Mouse (Mus musculus) embryonic facial prominence, embryonic 13.5 days (tissue): ENCODE data around the gene Bcar3. TPM values are rescaled to one million over a fixed set of nuclear protein-coding genes. Genes with fewer than 3 reads are reported as not detected.

Experiments
- ATAC-seq: fragments of 200-750 bp; cut with Nextera tagmentation; 2 replicates; pipeline ENCODE4 v1.8.0; 2017; ENCODE audit warnings: low read depth; ENCODE audit not compliant: insufficient number of reproducible peaks, insufficient read depth, low FRiP score, low TSS enrichment
- H3K27ac ChIP-seq: fragments of 300-500 bp; sonication (generic); 2 replicates; pipeline ENCODE4 v1.5.1; 2015; ENCODE audit warnings: moderate library complexity, mild to moderate bottlenecking, inconsistent platforms
- H3K27me3 ChIP-seq: fragments of 300-500 bp; sonication (generic); 2 replicates; pipeline ENCODE4 v1.6.1; 2015; ENCODE audit warnings: mild to moderate bottlenecking, inconsistent platforms
- H3K36me3 ChIP-seq: fragments of 300-500 bp; sonication (generic); 2 replicates; pipeline ENCODE4 v1.6.1; 2015; ENCODE audit warnings: mild to moderate bottlenecking, inconsistent platforms
- H3K4me1 ChIP-seq: fragments of 300-500 bp; sonication (generic); 2 replicates; pipeline ENCODE4 v1.6.1; 2015; ENCODE audit warnings: inconsistent platforms
- H3K4me2 ChIP-seq: fragments of 300-500 bp; sonication (generic); 2 replicates; pipeline ENCODE4 v1.6.1; 2015; ENCODE audit warnings: moderate library complexity, mild to moderate bottlenecking, inconsistent platforms
- H3K4me3 ChIP-seq: fragments of 300-500 bp; sonication (generic); 2 replicates; pipeline ENCODE4 v1.5.1; 2015; ENCODE audit warnings: mild to moderate bottlenecking, inconsistent platforms
- H3K9ac ChIP-seq: fragments of 300-500 bp; sonication (generic); 2 replicates; pipeline ENCODE4 v1.6.1; 2015; ENCODE audit warnings: mild to moderate bottlenecking, inconsistent platforms
- H3K9me3 ChIP-seq: fragments of 300-500 bp; sonication (generic); 2 replicates; pipeline ENCODE4 v1.6.1; 2016; ENCODE audit warnings: inconsistent platforms
- WGBS: fragments of 180-500 bp; shearing (Covaris S2); methylation state at CpG from one replicate; pipeline ENCODE4 v1.1.7; 2015; ENCODE audit warnings: mixed read lengths; 5-methylcytosine and 5-hydroxymethylcytosine counted together
- polyA plus RNA-seq: library from polyadenylated mRNA; unstranded; fragments of >200 nt; fragmentation: Nextera tagmentation; extraction: Ambion mirVana; gene quantifications from 2 replicates; pipeline ENCODE4 v1.2.1, GENCODE M21; 2015

Gene Bcar3
- polyA plus RNA-seq, 1 experiment from 2014 or later, result 8.6 TPM

GRCm38 (mm10) chr3:122448196-122448595 is 154.3 kb downstream of the Bcar3 start:
- Histone ChIP-seq H3K9me3 (no peaks in the 10 kb centered on the region), H3K4me2 (no peak overlapping the region), H3K36me3 (0 out of 2 replicates have a peak, but pooled peaks cover 2% of the 10 kb centered on the region), H3K27ac (no peak overlapping the region), H3K4me1 (peaks cover 10% of the 10 kb centered on the region; the same call in 1 of the 2 replicates), H3K9ac (no peak overlapping the region), H3K4me3 (no peak overlapping the region), H3K27me3 (no peaks in the 10 kb centered on the region)
- WGBS, result 94% methylated on average over 13 of the region's 13 CpGs
- ATAC-seq, result no peak

DNA sequence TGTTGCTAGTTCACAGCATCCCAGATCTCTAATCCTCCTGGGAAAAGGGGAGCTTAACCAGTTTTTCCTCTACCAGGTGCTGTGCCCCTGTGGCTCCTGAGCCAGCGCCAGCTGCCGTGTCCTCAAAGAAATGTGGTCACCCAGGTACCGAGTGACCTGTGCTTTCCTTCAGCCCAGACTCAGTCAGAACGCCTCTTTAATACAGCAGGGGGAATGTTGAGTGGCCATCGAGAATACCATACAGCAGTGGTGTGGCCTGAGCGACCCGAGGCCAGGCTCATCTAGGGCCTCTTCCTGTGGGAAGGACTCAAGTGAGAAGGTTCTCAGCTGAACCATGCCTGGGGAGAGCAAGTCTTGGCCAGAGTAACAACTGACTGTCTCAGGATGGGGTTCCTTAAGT is 156.1 kb downstream of the Bcar3 start:
- WGBS, result 86% methylated on average over 7 of the region's 7 CpGs
- H3K9me3 ChIP-seq, result no peaks in the 10 kb centered on the region
- H3K4me1 ChIP-seq, result peaks cover 10% of the 10 kb centered on the region; the same call in 1 of the 2 replicates
- H3K9ac ChIP-seq, result no peak overlapping the region
- H3K4me2 ChIP-seq, result no peak overlapping the region
- no peaks in the 10 kb centered on the region for H3K36me3 ChIP-seq
- H3K27ac ChIP-seq, result no peak overlapping the region
- no peak overlapping the region for H3K4me3 ChIP-seq
- ATAC-seq, result no peak
- H3K27me3 ChIP-seq, result no peaks in the 10 kb centered on the region

- Histone ChIP-seq H3K4me3 (no peak overlapping the region), H3K27me3 (no peaks in the 10 kb centered on the region), H3K27ac (no peak overlapping the region), H3K9me3 (no peaks in the 10 kb centered on the region), H3K4me1 (peaks cover 7% of the 10 kb centered on the region; the same call in 1 of the 2 replicates), H3K36me3 (no peaks in the 10 kb centered on the region), H3K9ac (no peak overlapping the region), H3K4me2 (no peak overlapping the region)
- 83% methylated on average over 11 of the region's 11 CpGs for WGBS
- ATAC-seq, result no peak
Observed at GRCm38 (mm10) chr3:122453875-122454274, 159.9 kb downstream of the Bcar3 start.

DNA sequence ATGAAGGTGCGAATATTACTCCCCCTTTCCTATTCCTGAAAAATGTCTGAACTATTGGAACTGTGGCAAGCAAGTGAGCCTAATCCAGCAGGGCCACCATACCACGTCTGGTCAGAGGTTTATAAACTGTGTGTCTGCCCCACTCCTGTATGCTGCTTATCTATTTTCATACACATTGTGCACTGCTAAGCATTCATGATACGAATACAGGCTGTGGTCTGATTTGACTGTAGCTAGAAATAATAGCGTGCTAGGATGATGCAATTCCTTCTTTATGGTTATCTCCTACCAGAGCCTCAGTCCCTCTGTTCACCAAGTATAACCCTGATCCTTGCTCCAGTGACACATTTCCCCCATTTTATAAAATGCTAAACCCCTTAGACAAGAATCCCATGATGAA is 162.2 kb downstream of the Bcar3 start:
- Histone ChIP-seq H3K9ac (no peak overlapping the region), H3K27ac (no peak overlapping the region), H3K4me1 (peaks cover 14% of the 10 kb centered on the region), H3K27me3 (no peaks in the 10 kb centered on the region), H3K9me3 (no peaks in the 10 kb centered on the region), H3K36me3 (no peaks in the 10 kb centered on the region), H3K4me3 (no peak overlapping the region), H3K4me2 (no peak overlapping the region)
- 91% methylated on average over 4 of the region's 4 CpGs for WGBS
- ATAC-seq, result no peak

DNA sequence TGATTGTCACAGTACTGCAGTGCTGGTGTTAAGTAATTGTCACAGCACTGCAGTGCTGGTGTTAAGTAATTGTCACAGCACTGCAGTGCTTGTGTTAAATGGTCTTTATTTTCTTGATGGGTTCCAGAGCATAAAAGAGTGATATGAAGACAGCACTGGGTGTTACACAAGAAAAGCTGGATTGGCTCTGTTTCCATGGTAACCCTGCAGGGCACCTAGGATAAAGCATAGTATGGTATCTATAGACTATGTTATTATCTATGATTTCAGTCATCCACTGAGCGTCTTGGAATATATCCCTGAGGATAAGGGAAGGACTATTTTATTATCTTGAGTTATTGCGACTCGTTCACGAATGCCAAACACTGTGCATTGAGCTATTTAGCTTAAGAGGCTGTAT is 162.9 kb downstream of the Bcar3 start:
- Histone ChIP-seq H3K4me3 (no peak overlapping the region), H3K4me1 (peaks cover 21% of the 10 kb centered on the region), H3K9ac (no peak overlapping the region), H3K4me2 (no peak overlapping the region), H3K27me3 (no peaks in the 10 kb centered on the region), H3K36me3 (no peaks in the 10 kb centered on the region), H3K27ac (no peak overlapping the region), H3K9me3 (no peaks in the 10 kb centered on the region)
- ATAC-seq, result no peak
- 90% methylated on average over 4 of the region's 4 CpGs for WGBS

DNA sequence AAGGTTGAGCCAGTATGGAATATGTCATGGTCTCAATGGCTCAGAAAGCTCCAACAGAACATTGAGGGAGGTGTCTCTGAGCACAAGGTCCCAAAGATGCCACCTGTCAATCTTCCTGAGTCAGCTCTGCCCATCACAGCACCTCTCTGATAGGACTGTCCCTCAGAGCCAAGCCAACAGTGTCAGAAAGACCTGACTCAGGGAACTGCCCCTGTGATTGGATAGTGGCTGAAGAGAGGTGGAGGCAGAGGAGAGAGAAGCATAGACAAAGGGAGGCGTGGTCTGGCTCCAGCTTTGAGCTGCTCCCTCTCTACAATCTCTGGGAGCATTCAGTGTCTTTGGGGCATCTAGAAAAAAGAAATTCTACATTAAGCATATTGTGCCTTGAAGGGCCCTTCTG is 163.8 kb downstream of the Bcar3 start:
- H3K9ac ChIP-seq, result no peak overlapping the region

GRCm38 (mm10) chr3:122458743-122459142 is 164.8 kb downstream of the Bcar3 start:
- no peak overlapping the region for H3K4me2 ChIP-seq
- no peaks in the 10 kb centered on the region for H3K36me3 ChIP-seq
- no peaks in the 10 kb centered on the region for H3K9me3 ChIP-seq
- 65% methylated on average over 8 of the region's 8 CpGs for WGBS
- no peak overlapping the region for H3K27ac ChIP-seq
- ATAC-seq, result no peak
- H3K9ac ChIP-seq, result no peak overlapping the region
- H3K4me1 ChIP-seq, result peaks cover 32% of the 10 kb centered on the region
- no peak overlapping the region for H3K4me3 ChIP-seq
- H3K27me3 ChIP-seq, result peaks cover 3% of the 10 kb centered on the region; the same call in 1 of the 2 replicates

More for the DNA sequence above, 163.8 kb downstream of the Bcar3 start:
- Histone ChIP-seq H3K4me3 (no peak overlapping the region), H3K4me2 (no peak overlapping the region), H3K9me3 (no peaks in the 10 kb centered on the region), H3K4me1 (peaks cover 29% of the 10 kb centered on the region), H3K27me3 (no peaks in the 10 kb centered on the region), H3K36me3 (no peaks in the 10 kb centered on the region), H3K27ac (no peak overlapping the region)
- WGBS, result 41% methylated on average over 1 of the region's 1 CpGs
- ATAC-seq, result no peak

DNA sequence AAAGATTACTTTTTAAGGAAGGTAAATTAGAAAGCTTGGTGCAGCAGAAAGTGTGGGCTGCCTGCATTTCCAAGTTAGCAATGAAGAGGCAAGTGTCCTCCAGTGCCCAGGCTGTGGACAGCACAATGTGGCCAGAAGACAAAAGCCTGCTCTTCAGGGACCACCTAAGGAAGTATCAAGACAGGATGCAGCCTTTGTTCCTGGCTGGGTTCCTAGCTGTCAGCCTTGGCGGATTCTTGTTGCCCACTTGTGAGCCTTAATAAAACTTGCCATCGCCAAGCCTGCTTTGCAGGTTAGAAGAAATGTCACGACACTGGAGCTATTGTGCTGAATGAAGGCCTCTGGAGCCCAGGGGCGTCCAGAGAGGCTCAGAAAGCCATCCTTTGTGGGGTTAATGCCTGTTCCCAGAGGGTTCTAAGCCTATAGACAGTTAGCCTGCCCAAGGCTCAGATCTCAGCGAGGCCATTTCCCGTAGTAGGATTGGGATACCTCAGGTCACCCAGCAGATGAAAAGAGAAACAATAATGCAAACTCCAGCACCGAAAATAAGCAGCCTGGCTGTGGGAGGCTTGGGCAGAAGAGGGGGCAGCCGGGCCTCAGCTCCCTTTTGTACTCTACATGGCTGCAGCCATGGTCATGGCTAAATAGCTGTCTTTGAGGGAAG is 167.0 kb downstream of the Bcar3 start:
- Histone ChIP-seq H3K27ac (peak overlapping the region; percentile 83), H3K9ac (peak overlapping the region; percentile 53; the same call in 1 of the 2 replicates), H3K4me1 (peaks cover 32% of the 10 kb centered on the region), H3K36me3 (no peaks in the 10 kb centered on the region), H3K9me3 (no peaks in the 10 kb centered on the region), H3K4me3 (no peak overlapping the region), H3K27me3 (peaks cover 3% of the 10 kb centered on the region; the same call in 1 of the 2 replicates), H3K4me2 (peak overlapping the region; percentile 32)
- 19% methylated on average over 8 of the region's 8 CpGs for WGBS
- ATAC-seq, result no peak

DNA sequence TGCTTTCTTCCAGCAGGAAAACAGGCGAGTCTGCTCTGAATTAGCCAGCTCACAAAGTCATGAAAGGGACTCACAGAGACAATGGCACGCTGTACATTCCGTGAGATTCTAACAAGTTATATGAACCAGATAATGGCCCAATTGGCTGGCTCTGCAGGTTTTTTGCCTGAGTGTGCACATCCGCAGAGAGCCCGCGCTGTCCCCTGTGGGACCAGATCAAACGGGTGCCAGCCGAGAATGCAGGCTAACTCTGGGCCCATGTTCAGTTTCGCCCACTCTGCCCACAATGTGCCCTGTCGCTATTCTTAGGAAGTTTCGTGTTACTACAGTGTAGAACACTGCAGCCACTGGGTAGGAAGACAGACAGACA is 167.6 kb downstream of the Bcar3 start:
- H3K36me3 ChIP-seq, result no peaks in the 10 kb centered on the region
- no peaks in the 10 kb centered on the region for H3K9me3 ChIP-seq
- peak overlapping the region; percentile 53; the same call in 1 of the 2 replicates for H3K9ac ChIP-seq
- H3K27ac ChIP-seq, result peak overlapping the region; percentile 83
- H3K4me1 ChIP-seq, result peaks cover 32% of the 10 kb centered on the region
- ATAC-seq, result 0 out of 2 replicates have a peak, but pooled peaks have one; percentile 20
- peak overlapping the region; percentile 32 for H3K4me2 ChIP-seq
- 27% methylated on average over 11 of the region's 11 CpGs for WGBS
- peaks cover 3% of the 10 kb centered on the region; the same call in 1 of the 2 replicates for H3K27me3 ChIP-seq
- H3K4me3 ChIP-seq, result no peak overlapping the region

DNA sequence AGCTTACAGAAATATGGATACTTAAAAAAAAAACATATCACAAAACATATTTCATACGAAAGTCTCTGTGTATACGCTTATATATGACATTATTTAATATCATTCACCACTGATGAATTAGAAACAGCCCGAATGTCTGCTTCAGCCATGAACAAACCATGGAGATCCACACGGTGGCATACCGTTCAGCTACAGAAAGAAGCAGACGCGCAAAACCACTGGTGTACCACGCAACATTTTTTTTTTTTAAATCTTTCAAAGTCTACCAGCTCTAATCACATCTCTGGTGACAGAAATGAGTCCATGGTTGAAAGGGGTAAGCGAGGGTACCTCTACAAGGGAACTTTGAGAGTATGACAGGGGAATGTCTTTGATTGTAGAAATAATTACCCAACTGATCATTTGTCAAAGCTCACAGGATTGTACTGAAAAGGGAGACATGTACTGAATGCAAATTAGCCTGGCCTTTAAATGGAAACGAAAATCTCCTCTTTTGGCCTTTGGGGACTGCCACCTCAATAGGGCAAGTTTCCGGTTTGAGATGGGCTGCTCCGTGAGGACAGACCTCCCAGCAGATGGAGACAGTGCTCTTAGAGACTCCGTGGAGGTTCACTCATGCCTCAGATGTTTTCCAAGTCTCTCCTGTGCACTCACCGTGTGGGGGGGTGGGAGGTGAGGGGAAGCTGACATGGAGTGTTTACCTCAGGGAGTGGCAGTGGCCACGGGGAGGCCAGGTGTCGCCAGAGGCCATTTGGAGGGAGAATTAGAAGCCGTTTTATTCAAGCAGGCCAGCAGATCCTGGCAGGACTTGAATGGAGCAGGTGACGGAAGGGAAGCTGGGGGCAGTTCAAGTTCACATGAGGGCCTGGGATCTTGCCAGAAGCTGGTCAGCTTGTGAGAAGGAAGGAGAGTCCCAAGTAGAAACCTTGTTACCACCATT is 168.3 kb downstream of the Bcar3 start:
- peaks cover 32% of the 10 kb centered on the region for H3K4me1 ChIP-seq
- no peak overlapping the region for H3K9ac ChIP-seq
- 35% methylated on average over 18 of the region's 18 CpGs for WGBS
- no peaks in the 10 kb centered on the region for H3K36me3 ChIP-seq
- peak overlapping the region; percentile 83; the same call in 1 of the 2 replicates for H3K27ac ChIP-seq
- peaks cover 3% of the 10 kb centered on the region; the same call in 1 of the 2 replicates for H3K27me3 ChIP-seq
- ATAC-seq, result no peak
- no peaks in the 10 kb centered on the region for H3K9me3 ChIP-seq
- no peak overlapping the region for H3K4me3 ChIP-seq
- H3K4me2 ChIP-seq, result peak overlapping the region; percentile 32

DNA sequence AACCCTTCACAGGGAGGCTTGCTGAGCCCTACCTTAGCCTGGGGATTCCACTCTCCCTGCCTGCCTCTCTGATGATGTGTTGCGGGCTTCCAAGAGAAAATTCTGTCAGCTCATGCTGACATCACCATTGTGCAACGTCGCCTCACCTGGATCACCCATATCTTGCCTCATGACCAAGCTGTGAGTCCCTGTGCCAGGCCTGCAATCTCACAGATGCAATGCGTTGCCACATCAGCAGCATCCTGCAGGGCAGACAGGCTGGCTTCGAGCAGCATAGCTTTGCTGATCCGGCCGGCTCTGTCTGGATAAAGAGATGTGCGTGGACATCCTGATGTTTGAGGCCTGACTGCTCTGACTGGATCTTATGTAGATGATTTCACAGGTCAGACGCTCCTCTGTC is 169.2 kb downstream of the Bcar3 start:
- WGBS, result 74% methylated on average over 9 of the region's 9 CpGs
- Histone ChIP-seq H3K36me3 (no peaks in the 10 kb centered on the region), H3K27me3 (peaks cover 3% of the 10 kb centered on the region; the same call in 1 of the 2 replicates), H3K9me3 (no peaks in the 10 kb centered on the region), H3K4me3 (no peak overlapping the region), H3K4me1 (peaks cover 30% of the 10 kb centered on the region), H3K27ac (no peak overlapping the region), H3K9ac (no peak overlapping the region), H3K4me2 (no peak overlapping the region)
- no peak for ATAC-seq
